Mouse (Mus musculus): ENCODE data around the gene Nolc1. TPM values are rescaled to one million over a fixed set of nuclear protein-coding genes. Genes with fewer than 3 reads are reported as not detected.
A peak's percentile ranks its signal among the peaks of the same experiment; 100 is the strongest.

Nolc1 gene
- polyA plus RNA-seq, 1 experiment from 2014 or later: 147 TPM

DNA sequence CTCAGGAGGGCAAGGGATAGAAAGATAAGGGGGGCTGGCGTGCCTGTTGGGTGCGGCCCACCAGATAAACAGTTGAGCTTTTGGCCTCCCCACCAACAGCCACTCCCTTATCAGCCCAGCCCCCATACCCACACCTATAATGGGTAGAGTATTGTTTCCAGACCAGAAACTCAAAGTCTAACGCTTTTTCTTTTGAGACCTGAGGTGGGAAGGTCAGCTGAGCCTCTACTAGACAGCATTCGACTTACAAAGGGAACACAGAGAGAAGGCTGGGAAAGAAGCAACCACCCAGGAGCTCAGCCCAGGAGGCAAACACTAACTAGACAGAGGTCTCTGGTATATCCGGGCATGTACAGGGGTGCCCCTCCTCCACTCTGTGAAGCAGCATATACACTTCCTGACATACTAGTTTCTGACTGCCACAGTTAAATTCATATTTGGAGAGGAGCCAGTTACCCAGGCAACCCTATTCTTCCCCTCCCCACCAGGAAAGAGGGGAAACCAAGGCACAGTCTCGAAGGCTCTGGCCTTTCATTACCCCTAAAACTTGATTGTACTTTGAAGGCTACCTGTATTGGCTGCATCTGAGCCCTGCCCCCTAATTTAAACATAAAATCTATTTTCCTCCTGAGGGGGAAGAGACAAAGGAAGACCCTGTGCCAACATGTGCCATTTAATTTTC lies 38.3 kb upstream of the Nolc1 start:
- peak; percentile 79 for ATAC-seq
- Histone ChIP-seq H3K4me3 (peak overlapping the region; percentile 95), H3K36me3 (peaks cover 45% of the 10 kb centered on the region), H3K27me3 (replicated peaks) (no peaks in the 10 kb centered on the region), H3K27ac (peak overlapping the region; percentile 95), H3K9ac (peak overlapping the region; percentile 99), H3K9me3 (replicated peaks) (no peaks in the 10 kb centered on the region), H3K4me2 (peak overlapping the region; percentile 99), H3K4me1 (peaks cover 81% of the 10 kb centered on the region)
- WGBS (ENCODE audit: insufficient replicate concordance): 3% methylated on average over 6 of the region's 6 CpGs

DNA sequence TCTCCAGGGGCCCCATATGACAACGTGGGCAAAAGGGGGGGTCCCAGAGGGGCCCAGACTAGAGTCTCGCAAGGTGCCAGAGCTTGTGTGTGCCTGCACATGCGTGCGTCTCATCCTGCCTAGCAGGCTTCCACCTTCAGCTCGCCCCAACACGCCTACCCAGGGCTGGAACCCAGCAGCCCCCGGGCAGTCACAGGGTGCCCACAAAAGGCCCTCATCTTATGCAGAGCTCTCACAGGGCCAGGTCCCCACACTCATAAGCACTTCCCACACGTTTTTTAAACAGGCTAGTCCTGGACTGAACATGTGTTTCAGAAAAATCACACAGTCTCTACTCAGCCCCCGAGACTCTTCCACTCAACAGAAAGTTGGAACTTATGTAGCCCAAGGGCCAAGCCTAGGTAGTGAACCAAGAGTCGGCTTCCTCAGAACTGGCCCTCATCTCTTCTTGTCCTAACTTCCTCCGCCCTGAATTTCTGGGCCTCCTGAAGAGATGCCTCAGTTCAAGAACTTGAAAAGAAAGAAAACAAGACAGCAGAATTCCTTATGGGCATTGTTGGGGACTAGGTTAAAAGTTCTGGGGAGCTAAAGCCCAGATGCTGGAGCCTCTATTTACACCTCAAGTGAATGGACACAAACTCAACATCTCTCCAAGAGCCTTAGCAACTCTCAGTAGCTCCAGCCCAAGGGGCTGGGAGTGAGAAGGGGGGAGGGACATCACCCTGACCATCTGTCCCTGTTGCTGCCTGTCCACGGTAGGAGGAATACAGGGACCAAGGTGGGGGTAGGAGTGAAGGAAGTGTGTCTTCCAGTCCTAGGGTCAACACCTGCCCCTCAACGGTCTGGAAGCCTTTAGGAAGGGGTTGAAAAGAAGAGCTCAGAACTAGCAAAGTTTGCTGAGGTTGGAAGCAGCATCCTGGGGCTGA lies 37.5 kb upstream of the Nolc1 start:
- peaks cover 37% of the 10 kb centered on the region for H3K36me3 ChIP-seq
- peak overlapping the region; percentile 95 for H3K4me3 ChIP-seq
- peak overlapping the region; percentile 99 for H3K4me2 ChIP-seq
- no peaks in the 10 kb centered on the region for H3K9me3 ChIP-seq (replicated peaks)
- peak overlapping the region; percentile 95 for H3K27ac ChIP-seq
- peak; percentile 27 for ATAC-seq
- H3K4me1 ChIP-seq: peaks cover 81% of the 10 kb centered on the region
- 8% methylated on average over 13 of the region's 13 CpGs for WGBS (ENCODE audit: insufficient replicate concordance)
- H3K27me3 ChIP-seq (replicated peaks): no peaks in the 10 kb centered on the region
- peak overlapping the region; percentile 99 for H3K9ac ChIP-seq

DNA sequence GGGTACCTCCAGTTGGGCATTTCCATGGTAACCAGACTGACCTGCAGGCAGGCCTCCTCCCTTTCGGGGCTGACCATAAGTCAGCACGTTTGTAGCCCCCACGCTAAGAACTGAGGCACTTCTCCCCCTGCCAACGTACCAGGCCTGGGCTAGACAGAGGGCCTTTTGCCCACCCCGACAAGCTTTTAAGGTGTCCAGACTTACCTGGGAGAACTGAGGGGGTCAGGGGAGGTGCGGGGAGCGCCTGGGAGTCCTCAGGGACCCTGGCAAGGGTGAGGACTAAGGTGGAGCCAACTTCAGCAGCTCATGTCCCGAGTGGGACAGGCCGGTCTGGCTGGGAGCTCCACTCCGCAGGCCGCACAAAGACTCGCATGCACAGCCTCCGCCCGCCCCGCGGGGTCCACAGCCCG lies 36.8 kb upstream of the Nolc1 start:
- H3K27me3 ChIP-seq (replicated peaks): no peaks in the 10 kb centered on the region

GRCm38 (mm10) chr19:46039478-46039877 lies 36.2 kb upstream of the Nolc1 start:
- Histone ChIP-seq H3K9ac (peak overlapping the region; percentile 99), H3K4me2 (peak overlapping the region; percentile 99), H3K9me3 (replicated peaks) (no peaks in the 10 kb centered on the region), H3K27ac (peak overlapping the region; percentile 95), H3K27me3 (replicated peaks) (no peaks in the 10 kb centered on the region), H3K4me1 (peaks cover 85% of the 10 kb centered on the region), H3K36me3 (peaks cover 24% of the 10 kb centered on the region), H3K4me3 (peak overlapping the region; percentile 95)
- 2% methylated on average over 28 of the region's 30 CpGs for WGBS (ENCODE audit: insufficient replicate concordance)
- ATAC-seq: peak; percentile 79

More for the DNA sequence above, 36.8 kb upstream of the Nolc1 start:
- H3K4me3 ChIP-seq: peak overlapping the region; percentile 95
- peaks cover 85% of the 10 kb centered on the region for H3K4me1 ChIP-seq
- H3K9ac ChIP-seq: peak overlapping the region; percentile 99
- no peak for ATAC-seq
- peak overlapping the region; percentile 95 for H3K27ac ChIP-seq
- no peaks in the 10 kb centered on the region for H3K9me3 ChIP-seq (replicated peaks)
- H3K4me2 ChIP-seq: peak overlapping the region; percentile 99
- H3K36me3 ChIP-seq: peaks cover 30% of the 10 kb centered on the region
- WGBS (ENCODE audit: insufficient replicate concordance): under 1% methylated on average over 12 of the region's 17 CpGs

DNA sequence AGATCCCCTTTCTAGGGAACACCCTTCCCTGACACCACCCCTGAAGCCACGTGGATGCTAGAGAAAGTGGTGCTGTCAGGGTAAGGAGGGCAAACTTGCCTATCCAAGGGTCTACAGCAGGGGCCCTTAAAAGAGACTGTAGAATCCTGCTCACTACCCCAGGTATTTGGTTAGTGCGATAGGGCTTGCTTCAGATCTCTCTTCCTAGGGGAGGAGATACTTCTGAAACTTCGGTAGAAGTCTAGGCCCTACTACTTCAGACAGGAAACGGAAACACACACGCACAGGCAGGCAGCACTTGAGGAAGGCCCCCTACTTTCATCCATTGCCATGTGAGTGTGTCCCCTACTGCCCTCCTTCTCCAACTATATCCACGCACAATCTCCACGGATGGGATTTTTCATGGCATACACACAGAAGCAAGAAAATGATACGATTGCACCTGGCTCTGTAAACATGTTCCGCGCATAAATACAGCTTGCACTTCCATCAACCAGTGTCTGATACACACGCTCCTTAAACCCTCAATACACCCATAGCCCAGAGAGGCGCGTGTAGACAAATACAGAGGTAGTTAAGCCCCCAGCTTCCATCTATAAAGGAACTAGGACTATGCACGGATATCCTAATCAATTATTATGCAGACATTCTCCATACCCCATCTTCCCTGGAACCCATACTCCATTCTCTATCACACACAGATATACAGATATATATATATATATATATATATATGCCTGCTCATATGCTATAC lies 35.3 kb upstream of the Nolc1 start:
- H3K36me3 ChIP-seq: peaks cover 16% of the 10 kb centered on the region
- H3K4me3 ChIP-seq: peak overlapping the region; percentile 95
- WGBS (ENCODE audit: insufficient replicate concordance): 30% methylated on average over 14 of the region's 14 CpGs
- no peak for ATAC-seq
- H3K27me3 ChIP-seq (replicated peaks): peaks cover 2% of the 10 kb centered on the region; the same call in 1 of the 2 replicates
- H3K4me1 ChIP-seq: peaks cover 83% of the 10 kb centered on the region
- H3K9ac ChIP-seq: peak overlapping the region; percentile 99
- peak overlapping the region; percentile 99 for H3K4me2 ChIP-seq
- peak overlapping the region; percentile 95 for H3K27ac ChIP-seq
- no peaks in the 10 kb centered on the region for H3K9me3 ChIP-seq (replicated peaks)

DNA sequence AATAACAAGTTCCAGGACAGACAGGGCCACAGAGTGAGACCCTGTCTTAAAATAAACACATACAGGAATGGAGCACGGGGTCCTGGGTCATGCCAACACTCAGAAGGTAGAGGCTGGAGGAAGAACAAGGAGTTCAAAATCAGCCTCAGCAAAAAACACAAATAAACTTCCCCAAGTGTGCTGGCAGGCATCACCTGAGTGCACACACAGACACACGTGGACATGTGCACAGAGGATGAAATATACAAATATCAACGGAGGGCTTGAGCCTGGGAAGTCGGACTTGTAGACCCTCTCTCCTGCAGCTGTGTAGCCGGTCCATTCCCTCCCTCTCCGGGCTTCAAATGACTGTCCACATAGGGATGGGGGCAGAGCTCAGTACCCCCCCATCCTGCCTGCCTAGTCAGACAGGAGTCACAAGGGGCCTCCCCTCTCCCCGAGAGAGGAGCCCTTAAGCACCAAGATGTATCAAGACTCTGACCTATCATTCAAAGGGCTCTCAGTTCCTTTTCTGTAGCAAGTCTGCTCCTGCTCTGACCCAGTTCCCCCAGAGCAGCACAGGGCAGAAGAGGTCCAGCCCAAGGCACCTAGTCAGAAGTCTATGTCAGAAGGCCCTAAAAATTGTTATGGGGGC lies 34.2 kb upstream of the Nolc1 start:
- H3K4me3 ChIP-seq: peak overlapping the region; percentile 89
- 34% methylated on average over 7 of the region's 7 CpGs for whole genome bisulfite sequencing (ENCODE audit: insufficient replicate concordance)

GRCm38 (mm10) chr19:46041933-46042475 lies 33.7 kb upstream of the Nolc1 start:
- H3K4me2 ChIP-seq: peak overlapping the region; percentile 99
- peaks cover 13% of the 10 kb centered on the region for H3K27me3 ChIP-seq (replicated peaks)
- WGBS (ENCODE audit: insufficient replicate concordance): 4% methylated on average over 14 of the region's 14 CpGs
- no peaks in the 10 kb centered on the region for H3K9me3 ChIP-seq (replicated peaks)
- peak overlapping the region; percentile 89 for H3K4me3 ChIP-seq
- H3K4me1 ChIP-seq: peaks cover 78% of the 10 kb centered on the region
- peak overlapping the region; percentile 95 for H3K9ac ChIP-seq
- H3K27ac ChIP-seq: peak overlapping the region; percentile 95
- H3K36me3 ChIP-seq: no peaks in the 10 kb centered on the region
- no peak for ATAC-seq

More for the DNA sequence above, 34.2 kb upstream of the Nolc1 start:
- Histone ChIP-seq H3K4me2 (peak overlapping the region; percentile 99), H3K4me1 (peaks cover 83% of the 10 kb centered on the region), H3K9me3 (replicated peaks) (no peaks in the 10 kb centered on the region), H3K36me3 (peaks cover 5% of the 10 kb centered on the region), H3K27ac (peak overlapping the region; percentile 95), H3K27me3 (replicated peaks) (peaks cover 13% of the 10 kb centered on the region), H3K9ac (peak overlapping the region; percentile 95)
- ATAC-seq: no peak

DNA sequence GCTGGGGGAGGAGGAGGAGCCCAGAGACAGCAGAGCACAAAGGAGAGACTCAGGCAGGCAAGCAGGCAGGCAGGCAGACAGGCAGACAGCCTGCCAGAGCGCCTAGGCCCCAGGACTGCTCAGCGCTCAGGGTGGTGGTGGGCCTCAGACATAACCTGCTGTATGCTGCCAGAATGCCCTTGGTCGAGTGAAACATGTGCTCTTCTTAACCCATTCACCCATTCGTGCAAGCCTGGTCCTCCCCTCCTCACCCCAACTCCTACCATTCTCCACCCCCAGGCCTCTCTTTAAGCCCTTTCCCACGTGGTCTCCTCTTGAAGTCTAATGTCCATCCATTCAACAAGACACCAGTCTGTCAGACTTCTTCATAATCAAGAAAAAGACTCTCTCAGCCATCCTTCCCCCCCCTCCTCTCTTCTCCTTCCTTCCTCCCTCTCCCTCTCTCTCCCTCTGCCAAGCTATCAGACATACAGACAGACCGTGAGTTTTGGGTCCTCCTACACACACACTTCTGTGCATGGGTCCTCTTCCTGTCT lies 33.1 kb upstream of the Nolc1 start:
- H3K4me3 ChIP-seq: peak overlapping the region; percentile 89
- WGBS (ENCODE audit: insufficient replicate concordance): 4% methylated on average over 6 of the region's 6 CpGs
- H3K27me3 ChIP-seq (replicated peaks): peaks cover 13% of the 10 kb centered on the region
- no peak for ATAC-seq
- peak overlapping the region; percentile 95 for H3K27ac ChIP-seq
- peaks cover 74% of the 10 kb centered on the region for H3K4me1 ChIP-seq
- H3K4me2 ChIP-seq: peak overlapping the region; percentile 99
- H3K9me3 ChIP-seq (replicated peaks): no peaks in the 10 kb centered on the region
- H3K9ac ChIP-seq: peak overlapping the region; percentile 95
- no peaks in the 10 kb centered on the region for H3K36me3 ChIP-seq

DNA sequence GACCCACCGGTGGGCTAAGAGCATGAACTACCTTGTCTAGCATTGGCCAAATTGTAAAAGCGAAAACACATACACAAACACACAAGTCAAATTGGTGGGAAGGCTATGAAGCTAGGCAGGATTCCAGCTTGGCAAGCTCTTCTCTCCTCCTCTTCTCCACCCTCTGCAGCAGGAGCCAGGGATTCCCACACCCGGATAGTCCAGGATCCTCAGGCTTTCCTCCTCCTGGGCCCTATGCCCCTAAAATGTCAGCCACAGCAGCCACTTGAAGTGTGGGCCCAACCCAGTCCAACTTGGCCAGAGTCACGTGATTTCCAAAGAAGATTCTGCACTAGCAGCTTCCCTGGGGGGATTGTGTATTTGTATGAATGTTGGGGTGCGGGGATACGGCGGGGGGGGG lies 32.3 kb upstream of the Nolc1 start:
- Histone ChIP-seq H3K4me3 (peak overlapping the region; percentile 89), H3K9ac (peak overlapping the region; percentile 95), H3K27me3 (replicated peaks) (peaks cover 13% of the 10 kb centered on the region), H3K9me3 (replicated peaks) (no peaks in the 10 kb centered on the region), H3K36me3 (no peaks in the 10 kb centered on the region), H3K4me1 (peaks cover 68% of the 10 kb centered on the region), H3K27ac (peak overlapping the region; percentile 95), H3K4me2 (peak overlapping the region; percentile 99)
- no peak for ATAC-seq
- 58% methylated on average over 7 of the region's 7 CpGs for WGBS (ENCODE audit: insufficient replicate concordance)

GRCm38 (mm10) chr19:46044271-46044992 lies 31.2 kb upstream of the Nolc1 start, which contains the start of gene Pprc1:
Gene Pprc1, plus strand, starts transcription at chr19:46044886.
- no peaks in the 10 kb centered on the region for H3K36me3 ChIP-seq
- peak within 1 kb of the TSS; percentile 95 for H3K27ac ChIP-seq
- peak within 1 kb of the TSS; percentile 89 for H3K4me3 ChIP-seq
- ATAC-seq: no peak
- peaks cover 13% of the 10 kb centered on the region for H3K27me3 ChIP-seq (replicated peaks)
- no peaks in the 10 kb centered on the region for H3K9me3 ChIP-seq (replicated peaks)
- peaks cover 68% of the 10 kb centered on the region for H3K4me1 ChIP-seq
- WGBS (ENCODE audit: insufficient replicate concordance): 0% methylated on average over 30 of the region's 34 CpGs
- H3K9ac ChIP-seq: peak within 1 kb of the TSS; percentile 95
- H3K4me2 ChIP-seq: peak within 1 kb of the TSS; percentile 99

Data from liver, embryonic 12.5 days (tissue).